Mouse (Mus musculus): Measurements from ENCODE around the gene Eps15l1.

DNA sequence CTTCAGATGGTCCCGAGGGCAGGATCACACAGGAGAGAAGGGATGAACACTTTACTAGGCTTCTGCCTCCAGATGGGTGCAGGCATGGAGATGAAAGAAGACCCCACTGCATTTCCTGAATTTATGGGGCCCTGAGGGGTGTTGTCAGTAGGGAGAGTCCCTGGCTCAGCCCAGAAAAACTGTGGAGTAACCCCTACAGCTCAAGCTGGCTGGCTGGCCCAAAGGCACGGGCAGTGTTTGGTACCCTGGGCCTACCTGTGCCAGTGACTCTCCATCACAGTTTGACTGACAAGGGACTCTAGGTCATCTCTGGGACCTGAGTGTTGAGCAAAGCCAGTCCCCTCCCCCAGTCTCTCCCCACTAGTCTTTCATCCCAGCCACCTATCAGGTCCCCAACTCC lies 96.6 kb downstream of the Eps15l1 start:
- TF ChIP-seq POLR2A (IDR thresholded peaks at IDR 0.05; ENCODE audit: control insufficient read depth, low read depth, low read length) (no peak), CTCF (IDR thresholded peaks at IDR 0.05; ENCODE audit: control insufficient read depth, insufficient read depth, insufficient replicate concordance, low read depth, low read length) (no peak)

All from testis, adult 2 months (tissue).